Mouse (Mus musculus): ENCODE measurements around the gene Col23a1.

GRCm38 (mm10) chr11:51320609-51321008 lies 30.9 kb downstream of the Col23a1 start:
- TF ChIP-seq TAL1 (conservative IDR thresholded peaks at IDR 0.05; ENCODE audit: low read depth, low read length) (no peak), CTCF (IDR thresholded peaks at IDR 0.05; ENCODE audit: low read depth, low read length) (no peak), POLR2AphosphoS5 (IDR thresholded peaks at IDR 0.05; ENCODE audit: insufficient replicate concordance, low read depth, low read length) (no peak)
